Mouse (Mus musculus) left cerebral cortex, adult 9 months (tissue): ENCODE results near the gene Pttg1.

ENCODE experiments used
- DNase-seq, 2 experiments: peaks; one replicate each; pipeline ENCODE4 v3.0.0; 2022; ENCODE audit warnings: low spot score in 2 of 2

Pttg1 gene

GRCm38 (mm10) chr11:43377083-43377850 lies 48.8 kb downstream of the Pttg1 start:
- DNase-seq = no peak

GRCm38 (mm10) chr11:43376598-43376997 lies 49.5 kb downstream of the Pttg1 start:
- no peak for DNase-seq

GRCm38 (mm10) chr11:43374956-43375355 lies 51.1 kb downstream of the Pttg1 start:
- no peak for DNase-seq

GRCm38 (mm10) chr11:43373367-43373766 lies 52.7 kb downstream of the Pttg1 start:
- no peak for DNase-seq

DNA sequence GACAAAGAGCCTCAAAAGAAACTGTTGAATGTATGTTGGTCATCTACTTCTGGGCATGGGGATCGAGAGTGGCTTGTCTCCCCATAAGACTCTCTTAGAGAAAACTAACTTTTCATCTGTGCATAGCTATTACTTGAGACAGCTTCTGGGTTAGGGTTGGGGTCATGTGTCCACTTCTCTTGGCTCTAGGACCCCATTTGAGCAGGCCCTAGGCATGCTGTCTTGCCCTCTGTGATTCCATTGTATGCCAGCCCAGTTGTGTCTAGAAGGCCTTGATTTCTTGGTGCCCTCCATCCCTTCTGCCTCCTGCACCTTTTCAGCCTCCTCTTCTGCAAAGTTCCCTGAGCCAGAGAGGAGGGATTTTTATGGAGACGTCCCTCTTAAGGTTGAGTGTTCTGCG lies 54.2 kb downstream of the Pttg1 start:
- DNase-seq = no peak
